Mouse (Mus musculus): ENCODE data around the gene Coq2.

The Coq2 gene

GRCm38 (mm10) chr5:100624743-100625360 lies 50.1 kb downstream of the Coq2 start:
- ATAC-seq (ENCODE audit: insufficient number of reproducible peaks, low FRiP score, low TSS enrichment), result no peak

- no peak for ATAC-seq (ENCODE audit: insufficient number of reproducible peaks, low FRiP score, low TSS enrichment)
Measured at GRCm38 (mm10) chr5:100622509-100623163, 52.3 kb downstream of the Coq2 start.

DNA sequence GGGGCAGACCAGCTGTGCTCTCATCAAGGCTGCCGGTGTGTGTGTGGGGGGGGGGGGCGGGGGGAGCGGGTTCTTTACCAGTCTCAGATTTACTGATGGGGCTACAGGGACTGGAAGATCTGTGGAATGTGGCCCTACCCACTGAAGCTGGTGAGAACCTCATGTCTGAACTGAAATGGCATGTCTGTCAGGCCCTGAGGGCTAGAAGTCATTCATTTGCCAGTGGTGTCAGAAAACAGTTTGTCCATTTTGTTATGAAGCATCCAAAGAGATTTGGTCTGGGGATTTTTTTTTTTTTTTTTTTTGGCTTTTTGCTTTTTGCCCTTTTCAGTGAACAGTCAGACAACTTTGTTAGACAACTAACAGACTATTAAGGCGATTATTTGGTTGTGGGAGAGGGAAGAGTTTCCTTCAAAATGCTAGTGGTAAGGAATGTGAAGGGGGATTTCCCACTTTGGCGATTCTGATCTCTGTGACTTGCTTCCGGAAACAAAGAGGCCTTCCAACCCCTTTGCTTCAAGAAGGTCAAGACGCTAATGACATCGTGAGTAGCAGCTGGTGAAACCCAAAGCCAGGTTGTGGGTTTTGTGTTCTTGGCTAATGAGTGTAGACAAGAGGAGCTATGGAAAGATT lies 52.9 kb downstream of the Coq2 start:
- ATAC-seq (ENCODE audit: insufficient number of reproducible peaks, low FRiP score, low TSS enrichment), result no peak

DNA sequence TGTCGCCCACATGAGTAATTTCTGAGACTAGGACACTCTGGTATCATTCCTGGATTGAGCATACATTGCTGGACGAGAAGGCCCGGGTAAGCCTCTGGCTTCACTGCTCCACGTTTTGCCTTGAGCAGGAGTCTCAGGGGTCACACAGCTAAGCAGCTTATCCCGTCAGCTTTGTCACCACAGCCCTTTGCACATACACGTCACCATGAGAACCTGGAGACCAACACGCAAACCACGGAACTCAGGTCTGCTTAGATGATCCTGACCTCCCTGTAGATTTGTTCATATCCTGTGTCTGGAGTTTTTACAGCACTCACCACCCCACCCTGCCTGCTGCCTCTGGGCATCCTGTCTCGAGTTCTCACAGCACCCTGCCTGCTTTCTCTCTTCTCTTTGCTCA lies 54.0 kb downstream of the Coq2 start:
- ATAC-seq (ENCODE audit: insufficient number of reproducible peaks, low FRiP score, low TSS enrichment), result no peak

DNA sequence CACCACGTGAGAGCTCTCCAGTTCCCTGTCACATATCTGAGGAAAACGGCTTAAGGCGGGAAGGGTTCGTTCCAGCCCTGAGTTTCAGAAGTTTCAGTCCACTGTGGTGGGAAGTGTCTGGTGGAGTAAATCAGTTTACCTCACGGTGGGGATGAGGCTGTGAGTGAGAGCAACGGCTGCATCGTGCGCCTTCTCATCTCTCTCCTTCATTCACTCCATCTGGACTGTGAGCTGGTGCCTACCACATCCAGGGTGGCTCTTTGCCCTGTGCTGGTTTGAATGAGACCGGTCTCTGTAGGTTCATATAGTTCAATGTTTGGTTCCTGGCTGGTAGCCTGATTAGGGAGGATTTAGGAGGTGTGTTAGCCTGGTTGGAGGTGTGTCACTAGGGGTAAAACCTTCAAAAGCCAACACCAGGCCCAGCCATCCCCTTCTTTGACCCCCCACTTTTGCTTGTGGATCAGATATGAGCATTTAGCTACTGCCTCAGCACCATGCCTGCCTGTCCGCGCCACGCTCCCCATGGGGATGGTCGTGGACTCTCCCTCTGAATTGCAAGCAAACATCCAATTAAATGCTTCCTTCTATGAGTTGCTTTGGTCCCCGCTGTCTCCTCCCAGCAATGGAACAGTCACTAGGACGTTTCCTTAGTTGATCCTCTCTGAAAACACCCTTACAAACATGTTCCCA lies 55.2 kb downstream of the Coq2 start:
- no peak for ATAC-seq (ENCODE audit: insufficient number of reproducible peaks, low FRiP score, low TSS enrichment)

- ATAC-seq (ENCODE audit: insufficient number of reproducible peaks, low FRiP score, low TSS enrichment), result no peak
Measured at GRCm38 (mm10) chr5:100613896-100614768, 60.8 kb downstream of the Coq2 start.

DNA sequence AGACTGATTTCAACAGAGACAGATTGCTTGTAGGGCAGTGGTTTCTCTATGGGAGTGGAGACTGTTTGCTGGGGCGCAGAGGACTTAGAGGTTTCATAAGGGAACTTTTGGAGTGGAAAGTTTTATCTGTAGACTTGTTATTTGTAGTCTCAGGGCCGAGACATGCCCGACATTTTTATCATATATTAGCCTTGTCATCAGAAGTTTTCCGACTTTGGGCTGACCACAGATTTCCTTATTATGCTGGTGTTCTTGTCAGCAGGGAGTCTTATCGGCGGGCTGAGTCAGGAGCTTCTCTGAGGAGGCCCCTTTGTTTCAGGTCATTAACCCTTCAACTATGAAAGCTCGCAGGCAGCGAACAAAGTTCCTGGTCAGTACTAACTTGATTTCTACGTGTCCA lies 67.1 kb downstream of the Coq2 start:
- ATAC-seq (ENCODE audit: insufficient number of reproducible peaks, low FRiP score, low TSS enrichment), result no peak

DNA sequence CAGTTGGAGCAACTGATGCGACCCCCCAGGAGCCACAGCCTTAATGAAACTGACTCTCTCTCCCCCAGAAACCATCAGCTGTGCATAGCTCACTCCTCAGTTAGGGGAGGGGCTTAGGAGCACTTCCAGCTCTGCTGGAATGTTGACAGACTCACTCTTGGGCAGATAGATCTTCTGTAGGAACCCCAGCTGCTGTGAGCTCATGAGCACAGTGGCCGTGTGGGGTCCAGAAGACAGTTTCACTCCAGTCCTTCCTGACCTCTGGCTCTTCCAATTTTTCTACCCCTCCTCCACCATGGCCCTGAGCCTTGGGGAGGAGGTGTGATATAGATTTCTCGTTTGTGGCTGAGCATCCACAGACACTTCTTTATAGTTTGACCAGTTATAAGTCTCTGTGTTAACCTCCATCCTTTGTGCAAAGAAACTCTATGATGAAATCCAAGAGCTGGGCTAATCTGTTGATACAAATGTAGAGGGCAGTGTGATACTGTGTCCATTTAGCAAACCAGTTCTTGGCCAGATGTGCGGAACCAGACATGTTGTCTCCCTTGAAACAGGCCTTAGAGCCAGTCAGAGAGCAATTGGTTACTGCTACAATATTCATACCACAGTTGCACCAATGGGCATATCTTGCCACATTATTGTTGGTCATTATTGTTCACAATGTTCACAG lies 67.7 kb downstream of the Coq2 start:
- ATAC-seq (ENCODE audit: insufficient number of reproducible peaks, low FRiP score, low TSS enrichment), result no peak

- ATAC-seq (ENCODE audit: insufficient number of reproducible peaks, low FRiP score, low TSS enrichment), result no peak
Measured at GRCm38 (mm10) chr5:100605828-100606229, 69.1 kb downstream of the Coq2 start.

All from cerebellum, adult (tissue).